Mouse (Mus musculus) C2C12 (cell line): ENCODE results near the gene Ppme1.

Experiments
- CEBPB ChIP-seq: IDR thresholded peaks from one replicate; pipeline ENCODE4 v1.6.1; 2011; ENCODE audit warnings: low read depth, mild to moderate bottlenecking, control low read depth, moderate library complexity
- CTCF ChIP-seq: IDR thresholded peaks from one replicate; pipeline ENCODE4 v1.5.1; 2011; ENCODE audit not compliant: control insufficient read depth, insufficient read depth, insufficient read length

GRCm38 (mm10) chr7:100335921-100336320 lies 36.2 kb downstream of the Ppme1 start:
- no peak for TF ChIP-seq CTCF
- no peak for TF ChIP-seq CEBPB
